In genomic region chr13:114394784-114395183, GRCm38 (mm10) we compare ENCODE assay signal across 26 mouse cellular contexts.
"Had no signal": no experiment of that assay in that cellular context is flagged by ENCODE, and none has a peak within 500 bp of the region (broad histone marks: within the 10 kb centered on the region; RNA-seq: fewer than 3 reads in every experiment).

No protein-coding gene starts in this region.

- DNase-seq: gastrocnemius, adult 2 months; gastrocnemius, postnatal 10 days; gastrocnemius, postnatal 25 days; heart, adult 18-20 months; heart, postnatal 10 days; heart, postnatal 4 days; kidney, adult 18-20 months; kidney, adult 8-10 months; kidney, postnatal 10 days; kidney, postnatal 25 days; kidney, postnatal 4 days; liver had no signal

- H3K9me3 ChIP-seq: heart, embryonic 10.5 days; heart, embryonic 12.5 days; hindbrain, embryonic 10.5 days; hindbrain, embryonic 12.5 days; intestine, embryonic 15.5 days; limb, embryonic 10.5 days; limb, embryonic 12.5 days had no signal

- H3K27ac ChIP-seq: gastrocnemius, adult 2 months; heart, embryonic 10.5 days; hindbrain, embryonic 10.5 days; hindbrain, embryonic 12.5 days; hindbrain, embryonic 14.5 days; intestine, embryonic 15.5 days; layer of hippocampus, adult 2 months; left cerebral cortex, adult 2 months; limb, embryonic 10.5 days; limb, embryonic 12.5 days had no signal

- H3K4me1 ChIP-seq: heart, embryonic 10.5 days; heart, embryonic 12.5 days; hindbrain, embryonic 10.5 days; hindbrain, embryonic 12.5 days; intestine, embryonic 15.5 days; limb, embryonic 10.5 days; limb, embryonic 12.5 days had no signal

- H3K36me3 ChIP-seq: heart, embryonic 10.5 days; heart, embryonic 12.5 days; hindbrain, embryonic 10.5 days; hindbrain, embryonic 12.5 days; intestine, embryonic 15.5 days; limb, embryonic 10.5 days; limb, embryonic 12.5 days had no signal

- H3K4me2 ChIP-seq: heart, embryonic 12.5 days; hindbrain, embryonic 12.5 days; hindbrain, embryonic 14.5 days; intestine, embryonic 15.5 days; limb, embryonic 12.5 days; liver, embryonic 11.5 days had no signal

- H3K27me3 ChIP-seq: heart, embryonic 12.5 days; hindbrain, embryonic 12.5 days; intestine, embryonic 15.5 days; limb, embryonic 12.5 days had no signal

- H3K9ac ChIP-seq: heart, embryonic 12.5 days; hindbrain, embryonic 12.5 days; hindbrain, embryonic 14.5 days; intestine, embryonic 15.5 days; limb, embryonic 12.5 days had no signal

- H3K4me3 ChIP-seq: gastrocnemius, adult 2 months; heart, embryonic 10.5 days; heart, embryonic 12.5 days; hindbrain, embryonic 10.5 days; hindbrain, embryonic 12.5 days; intestine, embryonic 15.5 days; layer of hippocampus, adult 2 months; left cerebral cortex, adult 2 months; limb, embryonic 10.5 days; limb, embryonic 12.5 days had no signal

- ATAC-seq: hindbrain, embryonic 16.5 days; inflammation-experienced regulatory T-cells, adult 6 months; intestine, embryonic 15.5 days; intestine, postnatal 0 days had no signal
